Mouse (Mus musculus): ENCODE measurements at regions not wholly inside any gene's neighbourhood (a gene's known extent, or its start where the extent isn't known, plus 50 kb on each side); places are given as distances from the start of the nearest gene placed in this dataset.

- TF ChIP-seq CTCF (IDR thresholded peaks at IDR 0.05; ENCODE audit: control insufficient read depth, insufficient read depth, insufficient read length) = no peak
- TF ChIP-seq USF1 (IDR thresholded peaks at IDR 0.05; ENCODE audit: low read depth) = no peak
- TF ChIP-seq FOSL1 (IDR thresholded peaks at IDR 0.05; ENCODE audit: insufficient read depth, low read length, poor library complexity, severe bottlenecking) = no peak
- TF ChIP-seq MAX (IDR thresholded peaks at IDR 0.05) = no peak
Measured at GRCm38 (mm10) chr14:14525225-14525624, 124.1 kb downstream of the Olfr721-ps1 start.

All from C2C12 (cell line).